Mouse (Mus musculus): ENCODE measurements at regions not wholly inside any gene's neighbourhood (a gene's known extent, or its start where the extent isn't known, plus 50 kb on each side); places are given as distances from the start of the nearest gene placed in this dataset.

DNA sequence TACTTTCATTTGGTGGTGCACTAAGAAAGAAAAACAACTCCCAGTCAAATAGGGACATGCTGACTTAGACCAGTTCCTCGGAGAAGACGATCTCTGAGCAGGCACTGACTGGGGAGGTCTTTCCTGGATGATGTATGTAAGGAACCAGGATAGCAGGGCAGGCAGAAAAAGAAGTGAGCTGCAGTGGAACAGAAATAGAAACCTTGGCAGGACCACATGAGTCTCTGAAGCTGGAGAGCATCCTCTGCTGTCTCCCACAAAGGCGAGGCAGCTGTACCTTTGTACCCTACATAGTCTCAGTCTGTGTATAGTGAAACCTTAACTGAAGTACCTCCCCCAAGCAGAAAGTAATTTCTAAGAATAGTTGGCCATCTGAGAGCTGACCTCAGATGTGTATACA, 104.4 kb upstream of the Gm37988 start:
- Histone ChIP-seq H3K9me3 (ENCODE audit: control insufficient read depth, low read length) (no peaks in the 10 kb centered on the region), H3K4me3 (ENCODE audit: low read depth, low read length) (no peak overlapping the region), H3K9ac (ENCODE audit: low read length) (no peak overlapping the region), H3K36me3 (ENCODE audit: control insufficient read depth, insufficient read depth, low read length) (no peaks in the 10 kb centered on the region), H3K4me2 (ENCODE audit: low read depth, severe bottlenecking) (no peak overlapping the region), H3K4me1 (ENCODE audit: control insufficient read depth, insufficient read depth, low read length) (no peaks in the 10 kb centered on the region), H3K27me3 (ENCODE audit: control insufficient read depth, insufficient read depth, low read length) (no peaks in the 10 kb centered on the region), H3K27ac (replicated peaks; ENCODE audit: low read depth, low read length) (no peak overlapping the region)
- no peak for DNase-seq (ENCODE audit: low spot score)
- no peak for ATAC-seq (ENCODE audit: insufficient number of reproducible peaks, low FRiP score, low TSS enrichment, low read depth)
- 82% methylated on average over 3 of the region's 3 CpGs for WGBS

DNA sequence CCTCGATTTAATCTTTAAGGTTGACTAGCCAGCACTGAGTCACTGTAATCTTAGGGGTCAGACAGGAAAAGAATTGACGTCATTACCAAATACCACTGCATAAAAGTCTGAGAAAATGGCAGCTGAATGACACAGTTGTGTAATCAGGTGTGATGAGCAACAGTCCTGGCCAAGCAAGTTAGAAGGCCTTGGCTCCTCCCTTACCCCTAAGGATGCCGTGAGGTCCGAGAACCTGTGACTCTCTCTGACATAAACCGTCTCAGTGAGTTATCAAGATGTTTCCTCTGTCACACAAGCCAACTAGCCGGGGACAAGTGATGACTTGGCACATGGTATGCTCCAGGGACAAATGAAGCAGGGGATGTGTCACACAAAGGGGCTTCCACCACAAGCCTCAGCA, 101.5 kb upstream of the Gm37988 start:
- ATAC-seq (ENCODE audit: insufficient number of reproducible peaks, low FRiP score, low TSS enrichment, low read depth), result no peak
- Histone ChIP-seq H3K4me1 (ENCODE audit: control insufficient read depth, insufficient read depth, low read length) (no peaks in the 10 kb centered on the region), H3K9ac (ENCODE audit: low read length) (no peak overlapping the region), H3K27me3 (ENCODE audit: control insufficient read depth, insufficient read depth, low read length) (no peaks in the 10 kb centered on the region), H3K4me3 (ENCODE audit: low read depth, low read length) (no peak overlapping the region), H3K36me3 (ENCODE audit: control insufficient read depth, insufficient read depth, low read length) (no peaks in the 10 kb centered on the region), H3K27ac (replicated peaks; ENCODE audit: low read depth, low read length) (no peak overlapping the region), H3K4me2 (ENCODE audit: low read depth, severe bottlenecking) (no peak overlapping the region), H3K9me3 (ENCODE audit: control insufficient read depth, low read length) (no peaks in the 10 kb centered on the region)
- 83% methylated on average over 6 of the region's 6 CpGs for WGBS
- no peak for DNase-seq (ENCODE audit: low spot score)

DNA sequence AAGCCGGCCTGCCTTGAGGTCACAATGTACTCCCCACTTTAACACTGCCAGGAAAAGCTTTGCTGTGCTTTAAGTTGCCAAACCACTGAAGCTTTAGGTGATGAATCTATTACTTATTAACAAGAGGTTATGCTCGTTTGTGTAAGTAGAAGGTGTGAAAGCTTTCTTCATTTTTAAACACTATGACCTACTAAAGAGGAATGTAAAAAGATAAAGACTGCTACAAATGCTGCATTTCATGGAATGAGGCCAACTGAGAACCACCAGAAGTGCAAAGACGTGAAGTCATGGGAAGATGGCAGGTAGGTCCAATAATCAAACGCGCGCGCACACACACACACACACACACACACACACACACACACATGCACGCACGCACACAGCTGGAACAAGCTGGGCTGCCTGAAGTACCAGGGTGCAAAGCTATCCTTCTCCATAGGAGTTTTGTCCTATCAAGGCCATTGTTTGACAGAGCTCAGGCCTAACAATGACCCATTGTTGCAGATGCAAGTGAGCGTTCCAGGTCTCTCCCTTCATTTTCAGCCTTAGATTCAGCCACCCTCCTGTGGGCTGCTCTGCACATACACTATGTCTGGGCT, 85.3 kb upstream of the Gm37988 start:
- no peak overlapping the region for H3K27ac ChIP-seq (replicated peaks; ENCODE audit: low read depth, low read length)
- no peaks in the 10 kb centered on the region for H3K9me3 ChIP-seq (ENCODE audit: control insufficient read depth, low read length)
- H3K9ac ChIP-seq (ENCODE audit: low read length), result no peak overlapping the region
- H3K4me2 ChIP-seq (ENCODE audit: low read depth, severe bottlenecking), result no peak overlapping the region
- H3K36me3 ChIP-seq (ENCODE audit: control insufficient read depth, insufficient read depth, low read length), result no peaks in the 10 kb centered on the region
- no peak for DNase-seq (ENCODE audit: low spot score)
- ATAC-seq (ENCODE audit: insufficient number of reproducible peaks, low FRiP score, low TSS enrichment, low read depth), result no peak
- WGBS, result 91% methylated on average over 10 of the region's 10 CpGs
- H3K27me3 ChIP-seq (ENCODE audit: control insufficient read depth, insufficient read depth, low read length), result no peaks in the 10 kb centered on the region
- no peaks in the 10 kb centered on the region for H3K4me1 ChIP-seq (ENCODE audit: control insufficient read depth, insufficient read depth, low read length)
- no peak overlapping the region for H3K4me3 ChIP-seq (ENCODE audit: low read depth, low read length)

All from limb, embryonic 11.5 days (tissue).